Mouse (Mus musculus): ENCODE measurements around the gene Hist2h2be. TPM values are rescaled to one million over a fixed set of nuclear protein-coding genes. Genes with fewer than 3 reads are reported as not detected.
"Not testable (repeated sequence)": the region's sequence is repeated elsewhere in the genome, so short reads cannot be mapped to it uniquely, and the experiment has no call there.

The Hist2h2be gene
- total RNA-seq, 2 experiments from 2014 or later: 10.1 to 11.6 TPM

GRCm38 (mm10) chr3:96237335-96237903, 16.5 kb downstream of the Hist2h2be start:
- intact Hi-C loops (cut with DNase I): no loop called here
- no peak for DNase-seq (ENCODE audit: low spot score)

- DNase-seq (ENCODE audit: low spot score): no peak
- intact Hi-C loops (cut with DNase I): no loop called here
Observed at GRCm38 (mm10) chr3:96237904-96238511, 17.1 kb downstream of the Hist2h2be start.

GRCm38 (mm10) chr3:96238954-96239793, 18.3 kb downstream of the Hist2h2be start, which contains the start of gene Hist2h3c2:
Gene Hist2h3c2, minus strand, starts transcription at chr3:96239127.
- peak; percentile 33 for DNase-seq (ENCODE audit: low spot score)
- intact Hi-C loops (cut with DNase I): not testable (repeated sequence)

GRCm38 (mm10) chr3:96239949-96240798, 19.3 kb downstream of the Hist2h2be start, which contains the start of gene Hist2h2aa2:
Gene Hist2h2aa2, minus strand, starts transcription at chr3:96240276.
- DNase-seq (ENCODE audit: low spot score): peak; percentile 94
- intact Hi-C loops (cut with DNase I): loop anchor here (2.0 kb wide), 1 partner anchor 23 kb away; the partner anchor contains the start of gene Hist2h4

- DNase-seq (ENCODE audit: low spot score): no peak
- intact Hi-C loops (cut with DNase I): loop anchor here (2.0 kb wide), 1 partner anchor 22 kb away; the partner anchor contains the start of gene Hist2h4
Observed at GRCm38 (mm10) chr3:96240799-96241197, 19.9 kb downstream of the Hist2h2be start.

- no peak for DNase-seq (ENCODE audit: low spot score)
- intact Hi-C loops (cut with DNase I): no loop called here
Observed at GRCm38 (mm10) chr3:96243921-96244572, 23.1 kb downstream of the Hist2h2be start.

- intact Hi-C loops (cut with DNase I): not testable (repeated sequence)
- peak; percentile 85 for DNase-seq (ENCODE audit: low spot score)
Observed at GRCm38 (mm10) chr3:96245003-96245886, 24.3 kb downstream of the Hist2h2be start, which contains the start of gene Hist2h2aa1. Gene Hist2h2aa1, plus strand, starts transcription at chr3:96245497.

- intact Hi-C loops (cut with DNase I); DNase-seq (ENCODE audit: low spot score): not testable (repeated sequence)
Observed at GRCm38 (mm10) chr3:96246018-96246417, 25.1 kb downstream of the Hist2h2be start.

- DNase-seq (ENCODE audit: low spot score); intact Hi-C loops (cut with DNase I): not testable (repeated sequence)
Observed at GRCm38 (mm10) chr3:96246427-96246856, 25.5 kb downstream of the Hist2h2be start, which contains the start of gene Hist2h3c1. Gene Hist2h3c1, plus strand, starts transcription at chr3:96246685.

- no peak for DNase-seq (ENCODE audit: low spot score)
- intact Hi-C loops (cut with DNase I): loop anchor here (1.0 kb wide), 1 partner anchor 15 kb away; no protein-coding TSS in a partner anchor
Observed at GRCm38 (mm10) chr3:96247356-96248140, 26.6 kb downstream of the Hist2h2be start.

GRCm38 (mm10) chr3:96248141-96249033, 27.5 kb downstream of the Hist2h2be start:
- intact Hi-C loops (cut with DNase I): loop anchor here (1.0 kb wide), 1 partner anchor 14 kb away; no protein-coding TSS in a partner anchor
- no peak for DNase-seq (ENCODE audit: low spot score)

GRCm38 (mm10) chr3:96249034-96249345, 28.1 kb downstream of the Hist2h2be start:
- intact Hi-C loops (cut with DNase I): no loop called here
- no peak for DNase-seq (ENCODE audit: low spot score)

GRCm38 (mm10) chr3:96250890-96251289, 30.0 kb downstream of the Hist2h2be start:
- DNase-seq (ENCODE audit: low spot score): no peak
- intact Hi-C loops (cut with DNase I): no loop called here

- intact Hi-C loops (cut with DNase I): no loop called here
Observed at GRCm38 (mm10) chr3:96251787-96252186, 30.9 kb downstream of the Hist2h2be start.

GRCm38 (mm10) chr3:96254683-96255355, 33.9 kb downstream of the Hist2h2be start:
- intact Hi-C loops (cut with DNase I): no loop called here
- DNase-seq (ENCODE audit: low spot score): no peak

More at GRCm38 (mm10) chr3:96251787-96252186, 30.9 kb downstream of the Hist2h2be start:
- DNase-seq (ENCODE audit: low spot score): no peak
